Mouse (Mus musculus) 416B (cell line): ENCODE measurements around the gene Hoxd12.

ENCODE experiments used
- DNase-seq: peaks from one replicate; pipeline ENCODE4 v3.0.0; 2011; ENCODE audit warnings: low read depth

Gene Hoxd12

DNA sequence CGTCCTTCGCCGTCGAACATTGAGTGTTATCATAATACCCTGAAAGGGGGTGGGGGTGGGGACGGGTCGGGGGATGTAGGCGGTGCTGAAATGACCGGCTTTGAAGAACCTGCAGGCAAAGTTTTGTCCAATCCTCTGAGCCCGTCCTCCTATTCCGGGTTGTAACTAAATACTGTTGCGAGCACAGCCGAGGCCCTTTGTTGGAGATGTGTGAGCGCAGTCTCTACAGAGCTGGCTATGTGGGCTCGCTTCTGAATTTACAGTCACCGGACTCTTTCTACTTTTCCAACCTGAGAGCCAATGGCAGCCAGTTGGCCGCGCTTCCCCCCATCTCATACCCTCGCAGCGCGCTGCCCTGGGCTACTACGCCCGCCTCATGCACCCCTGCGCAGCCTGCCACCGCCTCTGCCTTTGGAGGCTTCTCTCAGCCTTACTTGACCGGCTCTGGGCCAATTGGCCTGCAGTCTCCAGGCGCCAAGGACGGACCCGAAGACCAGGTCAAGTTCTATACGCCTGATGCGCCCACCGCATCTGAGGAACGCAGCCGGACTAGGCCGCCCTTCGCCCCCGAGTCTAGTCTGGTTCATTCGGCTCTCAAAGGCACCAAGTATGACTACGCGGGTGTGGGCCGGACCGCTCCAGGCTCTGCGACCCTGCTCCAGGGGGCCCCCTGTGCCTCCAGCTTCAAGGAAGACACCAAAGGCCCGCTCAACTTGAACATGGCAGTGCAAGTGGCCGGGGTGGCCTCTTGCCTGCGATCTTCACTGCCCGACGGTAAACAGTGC, at the start of gene Hoxd12:
Gene Hoxd12, plus strand, starts transcription at position 133 of the 785 bp plus-strand sequence.
- DNase-seq, result no peak

GRCm38 (mm10) chr2:74635412-74635811, 39.4 kb upstream of the Hoxd12 start:
- no peak for DNase-seq

DNA sequence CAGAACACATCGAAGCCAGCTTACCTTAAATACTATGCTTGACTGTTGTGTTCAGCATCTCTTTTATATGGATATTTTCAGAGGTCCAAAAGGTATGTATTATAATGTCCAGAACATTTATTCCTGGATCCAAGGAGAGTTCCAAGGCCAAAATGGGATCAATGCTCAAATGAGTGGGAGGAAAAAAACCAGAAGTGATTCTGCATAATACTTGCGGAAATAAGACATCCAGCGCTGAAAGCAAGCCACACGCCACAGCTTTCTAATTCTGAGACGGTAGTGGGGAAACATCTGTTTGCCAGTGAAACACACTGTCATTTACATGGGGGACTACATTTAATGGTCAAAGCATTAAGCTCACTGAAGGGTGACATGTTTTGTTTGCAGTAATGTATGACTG, 32.4 kb upstream of the Hoxd12 start:
- peak; percentile 50 for DNase-seq

GRCm38 (mm10) chr2:74645631-74646030, 29.2 kb upstream of the Hoxd12 start:
- DNase-seq, result no peak

- DNase-seq, result peak; percentile 45
These were observed 27.5 kb upstream of the Hoxd12 start for GRCm38 (mm10) chr2:74647082-74647864.

- DNase-seq, result no peak
These were observed 21.8 kb upstream of the Hoxd12 start for GRCm38 (mm10) chr2:74652996-74653340.

GRCm38 (mm10) chr2:74653781-74654535, 20.9 kb upstream of the Hoxd12 start:
- DNase-seq, result no peak

- no peak for DNase-seq
These were observed 19.9 kb upstream of the Hoxd12 start for GRCm38 (mm10) chr2:74654743-74655419.

DNA sequence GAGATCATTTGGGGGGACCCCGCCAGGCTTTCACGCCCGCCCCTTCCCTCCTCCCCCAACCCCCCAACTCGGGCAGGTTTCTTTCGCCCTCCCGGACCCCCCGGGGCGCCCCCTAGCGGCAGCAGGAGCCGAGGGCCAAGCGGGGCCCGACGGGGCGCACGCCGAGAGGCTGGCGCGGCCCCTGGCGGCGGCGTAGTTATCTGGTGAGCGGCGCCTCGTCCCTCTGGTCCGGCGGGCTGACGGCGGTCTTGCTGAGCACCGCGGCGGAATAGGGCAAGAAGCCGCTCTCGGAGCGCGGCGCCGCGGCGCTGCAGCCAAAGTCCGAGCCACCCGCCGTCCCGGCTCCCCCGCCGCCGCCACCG, 19.4 kb upstream of the Hoxd12 start:
- DNase-seq, result no peak

DNA sequence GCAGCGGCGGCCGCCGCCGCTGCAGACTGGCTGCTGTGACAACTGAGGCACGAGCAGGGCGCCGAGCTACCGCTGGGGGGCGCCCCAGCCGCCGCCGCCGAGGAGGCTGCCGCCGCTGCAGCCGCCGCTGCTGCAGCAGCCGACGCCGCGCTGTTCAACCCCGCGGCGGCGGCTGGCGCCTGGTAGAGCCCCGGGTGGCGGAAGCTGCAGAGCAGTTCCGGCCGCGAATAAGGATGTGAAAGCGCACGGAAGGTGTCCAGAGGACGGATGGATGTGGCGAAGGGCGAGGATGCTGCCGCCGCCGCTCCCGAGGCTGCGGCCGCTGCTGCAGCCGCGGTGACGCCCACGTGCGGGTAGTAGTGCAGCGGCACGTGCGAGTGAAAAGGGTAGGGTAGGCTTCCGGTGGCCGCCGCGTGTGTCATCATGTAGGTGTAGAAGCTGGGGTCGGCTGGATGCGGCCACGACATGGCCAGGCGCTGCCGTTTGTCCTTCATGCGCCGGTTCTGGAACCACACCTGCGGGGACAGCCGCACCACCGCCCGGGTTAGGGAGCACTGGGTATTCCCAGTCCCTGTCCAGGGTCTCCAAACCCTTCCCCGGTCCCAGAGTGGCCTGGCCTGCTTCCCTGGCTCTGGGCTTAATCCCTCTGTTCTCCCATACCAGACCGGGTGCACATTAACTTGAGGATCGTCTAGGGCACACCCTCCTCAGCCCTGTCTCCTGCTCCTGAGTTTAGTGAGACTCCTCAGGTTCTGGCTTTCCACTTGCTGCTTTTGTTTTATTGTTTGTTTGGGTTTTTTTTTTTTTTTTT, 18.8 kb upstream of the Hoxd12 start:
- DNase-seq, result no peak

DNA sequence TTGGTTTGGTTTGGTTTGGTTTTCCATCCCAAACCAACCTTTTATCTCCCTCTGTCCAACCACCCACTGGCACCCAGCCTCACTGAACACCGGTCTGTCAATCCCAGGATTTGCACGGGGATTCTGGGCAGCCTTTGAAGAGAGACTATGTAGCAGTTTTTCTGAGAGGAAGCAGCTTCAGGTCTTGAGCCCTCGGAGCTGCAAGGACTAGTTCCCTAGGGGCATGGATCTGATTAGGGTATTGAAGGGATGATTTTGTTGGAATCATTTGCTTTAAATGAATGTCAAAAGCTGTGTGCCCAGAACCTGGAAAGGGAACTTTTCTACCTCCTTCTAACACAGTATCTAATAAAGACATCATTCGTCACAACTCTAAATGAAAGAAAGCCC, 18.2 kb upstream of the Hoxd12 start:
- DNase-seq, result no peak

DNA sequence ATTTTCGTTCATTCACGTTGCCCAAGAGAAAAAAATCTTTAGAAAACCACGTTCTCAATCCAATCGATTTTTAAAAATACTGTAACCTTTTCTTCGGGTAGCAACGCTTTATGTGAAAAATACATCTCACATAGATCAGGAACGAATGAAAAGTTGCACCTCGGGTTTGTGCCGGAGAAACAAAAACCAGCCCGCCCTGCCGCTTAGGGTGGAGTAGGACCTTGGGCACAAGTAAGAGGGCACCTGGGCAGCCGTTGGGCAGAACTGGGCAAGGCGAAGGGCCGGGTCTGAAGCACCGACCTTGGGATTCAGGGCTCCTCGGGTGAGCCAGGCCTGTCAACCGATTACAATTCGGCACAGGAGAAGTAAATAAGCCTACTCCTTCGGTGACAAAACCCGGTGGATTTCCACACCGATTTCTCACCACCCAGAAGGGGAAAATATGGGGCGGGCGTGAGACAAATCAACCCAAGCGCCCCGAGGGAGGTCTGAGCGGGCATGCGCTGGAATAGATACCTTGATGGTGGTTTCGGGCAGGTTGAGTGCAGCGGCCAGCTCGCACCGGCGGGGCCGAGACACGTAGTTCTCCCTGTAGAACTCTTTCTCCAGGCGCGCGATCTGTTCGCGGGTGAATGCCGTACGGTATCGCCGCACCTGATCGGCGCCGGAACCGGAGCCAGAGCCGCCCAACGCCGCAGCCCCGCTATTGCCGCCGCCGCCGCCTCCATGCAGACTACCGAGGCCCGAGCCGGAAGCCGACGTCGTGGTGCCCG, 17.4 kb upstream of the Hoxd12 start:
- DNase-seq, result no peak

- DNase-seq, result no peak
These were observed 16.7 kb upstream of the Hoxd12 start for GRCm38 (mm10) chr2:74658024-74658666.

GRCm38 (mm10) chr2:74658667-74659371, 16.0 kb upstream of the Hoxd12 start:
- DNase-seq, result no peak

DNA sequence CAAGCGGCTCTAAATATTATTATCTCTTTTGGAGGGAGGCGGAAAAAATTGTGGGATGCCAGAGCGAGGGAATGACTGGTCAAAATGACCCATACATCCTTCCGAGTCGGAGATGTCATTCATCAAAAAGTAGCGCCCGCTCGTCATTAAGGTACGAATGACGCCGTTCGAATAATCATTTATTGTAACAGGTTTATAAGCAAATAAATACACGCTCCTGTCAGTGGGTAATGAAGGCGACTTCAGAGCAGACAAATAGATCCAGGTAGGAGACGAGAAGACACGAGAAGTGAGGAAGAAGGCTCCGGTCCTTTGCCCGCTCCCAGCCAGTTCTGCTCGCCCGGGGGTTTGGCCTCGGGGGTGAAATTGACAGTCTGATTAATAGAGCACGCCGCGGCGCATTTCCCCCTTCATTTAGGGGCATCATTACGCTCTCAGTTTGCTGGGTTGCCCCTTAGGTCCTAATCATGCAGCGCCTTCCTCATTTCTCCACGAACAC, 15.3 kb upstream of the Hoxd12 start, which contains the start of gene Evx2:
Gene Evx2, minus strand, starts transcription at position 51 of the 499 bp plus-strand sequence.
- DNase-seq, result no peak

GRCm38 (mm10) chr2:74660421-74661375, 14.1 kb upstream of the Hoxd12 start:
- no peak for DNase-seq

GRCm38 (mm10) chr2:74661685-74662084, 13.1 kb upstream of the Hoxd12 start:
- peak; percentile 72 for DNase-seq
